Mouse (Mus musculus) liver, adult 2 months (tissue): Measurements from ENCODE around the gene Golga5. TPM values are rescaled to one million over a fixed set of nuclear protein-coding genes. Genes with fewer than 3 reads are reported as not detected.

Source experiments
- DNase-seq: peaks from one replicate; pipeline ENCODE4 v3.0.0-alpha.2; 2011; ENCODE audit warnings: low read depth, low spot score; ENCODE audit errors: extremely low read depth
- H3K27ac ChIP-seq: fragments of 200-500 bp; replicated peaks from 2 replicates; pipeline ENCODE4 v1.5.1; 2012; ENCODE audit warnings: low read depth, mild to moderate bottlenecking, control low read depth, inconsistent platforms, low read length; ENCODE audit not compliant: insufficient read depth
- H3K27me3 ChIP-seq: fragments of 200-500 bp; 2 replicates; pipeline ENCODE4 v1.6.1; 2012; ENCODE audit warnings: mild to moderate bottlenecking, moderate library complexity, low read length, inconsistent platforms; ENCODE audit not compliant: control insufficient read depth, insufficient read depth
- H3K36me3 ChIP-seq: fragments of 200-500 bp; 2 replicates; pipeline ENCODE4 v1.6.1; 2012; ENCODE audit warnings: low read length, inconsistent platforms; ENCODE audit not compliant: control insufficient read depth, insufficient read depth
- H3K4me1 ChIP-seq: fragments of 200-500 bp; 2 replicates; pipeline ENCODE4 v1.6.1; 2011; ENCODE audit warnings: low read length; ENCODE audit not compliant: control insufficient read depth, insufficient read depth
- H3K4me3 ChIP-seq: fragments of 200-500 bp; 2 replicates; pipeline ENCODE4 v1.5.1; 2011; ENCODE audit warnings: low read depth, mild to moderate bottlenecking, control low read depth, low read length, moderate library complexity; ENCODE audit not compliant: insufficient read depth
- H3K79me2 ChIP-seq: fragments of 200-500 bp; 2 replicates; pipeline ENCODE4 v1.6.1; 2012; ENCODE audit warnings: inconsistent platforms, mild to moderate bottlenecking, low read length, moderate library complexity; ENCODE audit not compliant: control insufficient read depth, insufficient read depth
- H3K9ac ChIP-seq: fragments of 200-500 bp; 2 replicates; pipeline ENCODE4 v1.6.1; 2012; ENCODE audit warnings: low read depth, mild to moderate bottlenecking, control low read depth, inconsistent platforms, low read length
- CTCF ChIP-seq: fragments of 200-500 bp; IDR thresholded peaks from 2 replicates; pipeline ENCODE4 v1.5.1; 2011; ENCODE audit warnings: low read depth, low read length, control low read depth
- POLR2A ChIP-seq: fragments of 200-500 bp; IDR thresholded peaks from 2 replicates; pipeline ENCODE4 v1.6.1; 2011; ENCODE audit warnings: low read length, control low read depth; ENCODE audit not compliant: insufficient read depth; ENCODE audit errors: extremely low read depth
- WGBS: fragments of 180-500 bp; shearing (Covaris S2); methylation state at CpG from one replicate; pipeline ENCODE4 v1.1.7; 2018; 5-methylcytosine and 5-hydroxymethylcytosine counted together
- polyA plus RNA-seq: library from polyadenylated mRNA; depleted of rRNA; stranded (reverse); fragments of >200 nt; gene quantifications from 2 replicates; pipeline ENCODE4 v1.2.3, GENCODE M21; 2012; rRNA removed
- total RNA-seq: library from RNA; depleted of rRNA; stranded (reverse); fragments of >200 nt; gene quantifications from 2 replicates; pipeline ENCODE4 v1.2.3, GENCODE M21; 2014; rRNA removed

Golga5 gene
- total RNA-seq (16.6 and 18.6 TPM in 2 replicates), polyA plus RNA-seq (6.8 and 7.8 TPM in 2 replicates)

DNA sequence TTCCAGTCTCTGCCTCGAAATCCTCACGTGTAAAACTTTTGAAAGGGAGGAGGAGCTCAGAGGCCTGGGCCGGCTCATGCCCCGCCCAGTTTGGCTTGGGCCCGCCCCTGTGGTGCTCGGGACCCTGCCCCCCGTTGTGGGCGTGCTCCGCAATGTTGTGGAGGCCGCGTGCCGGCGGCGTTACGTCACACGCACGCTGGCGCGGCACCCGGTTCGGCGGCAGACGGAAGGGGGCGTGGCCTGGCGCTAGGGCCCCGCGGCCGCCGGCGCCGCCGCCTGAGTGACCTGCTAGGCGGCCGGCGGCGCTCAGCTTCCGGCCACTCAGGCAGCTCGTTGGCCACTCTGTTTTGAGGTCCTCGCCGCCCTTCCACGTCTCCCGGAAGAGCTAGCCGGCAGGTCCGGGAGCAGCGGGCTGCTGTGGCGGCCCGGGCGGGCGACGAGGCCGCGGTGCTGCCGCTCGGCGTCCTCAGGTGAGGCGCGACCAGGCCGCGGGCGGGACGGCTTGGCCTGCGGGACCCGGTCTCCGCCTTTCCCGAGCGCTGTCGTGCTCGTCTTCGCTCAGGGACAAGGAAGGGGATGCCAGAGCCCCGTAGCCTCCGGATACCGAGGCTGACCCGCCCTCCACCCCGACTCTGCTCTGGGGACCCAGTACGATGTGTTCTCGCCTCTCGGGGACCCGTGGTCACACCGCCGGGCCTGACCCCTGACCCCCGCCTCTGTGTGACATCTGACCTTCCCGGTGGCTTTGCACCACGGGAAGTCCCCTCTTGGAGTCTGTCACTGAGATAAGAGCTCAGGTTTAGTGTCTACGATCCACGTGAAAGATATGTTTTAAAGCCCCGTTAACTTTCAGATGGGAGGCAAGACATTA lies at the start of gene Golga5:
Gene Golga5 (plus strand): TSS at position 242 of the 871 bp plus-strand sequence.
- peak; percentile 81 for DNase-seq
- peak within 1 kb of the TSS; percentile 96 for H3K9ac ChIP-seq
- WGBS, result under 1% methylated on average over 86 of the region's 86 CpGs

DNA sequence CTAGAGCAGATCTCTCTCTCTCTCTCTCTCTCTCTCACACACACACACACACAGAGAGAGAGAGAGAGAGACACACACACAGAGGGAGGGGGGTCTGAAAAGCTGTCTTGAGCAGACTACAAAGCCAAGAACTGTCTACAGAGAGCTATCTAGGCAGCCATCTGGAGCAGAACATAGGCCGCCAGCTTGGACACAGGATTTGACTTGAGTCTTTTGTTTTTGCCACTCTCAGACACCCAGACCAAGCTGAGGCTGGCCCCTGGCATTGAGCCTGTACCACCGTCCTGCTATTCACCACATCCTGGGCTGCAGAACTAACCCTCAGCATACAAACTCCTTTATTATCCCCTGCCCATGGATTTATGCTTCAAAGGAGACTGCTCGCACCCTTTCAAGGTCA lies 49.4 kb upstream of the Golga5 start:
- Histone ChIP-seq H3K9ac (no peak overlapping the region), H3K4me3 (no peak overlapping the region), H3K27ac (no peak overlapping the region), H3K36me3 (peaks cover 3% of the 10 kb centered on the region), H3K79me2 (no peaks in the 10 kb centered on the region), H3K4me1 (peaks cover 4% of the 10 kb centered on the region; the same call in 1 of the 2 replicates), H3K27me3 (no peaks in the 10 kb centered on the region)
- no peak for TF ChIP-seq CTCF
- TF ChIP-seq POLR2A, result no peak
- WGBS, result 83% methylated on average over 3 of the region's 3 CpGs
- DNase-seq, result no peak

More for the DNA sequence above, at the start of gene Golga5:
- Histone ChIP-seq H3K27me3 (no peaks in the 10 kb centered on the region), H3K79me2 (no peaks in the 10 kb centered on the region), H3K36me3 (peaks cover 17% of the 10 kb centered on the region), H3K27ac (peak within 1 kb of the TSS; percentile 86), H3K4me3 (peak within 1 kb of the TSS; percentile 95), H3K4me1 (peaks cover 4% of the 10 kb centered on the region)
- TF ChIP-seq CTCF (no peak), POLR2A (peak; percentile 71; the same call in 1 of the 2 replicates)

DNA sequence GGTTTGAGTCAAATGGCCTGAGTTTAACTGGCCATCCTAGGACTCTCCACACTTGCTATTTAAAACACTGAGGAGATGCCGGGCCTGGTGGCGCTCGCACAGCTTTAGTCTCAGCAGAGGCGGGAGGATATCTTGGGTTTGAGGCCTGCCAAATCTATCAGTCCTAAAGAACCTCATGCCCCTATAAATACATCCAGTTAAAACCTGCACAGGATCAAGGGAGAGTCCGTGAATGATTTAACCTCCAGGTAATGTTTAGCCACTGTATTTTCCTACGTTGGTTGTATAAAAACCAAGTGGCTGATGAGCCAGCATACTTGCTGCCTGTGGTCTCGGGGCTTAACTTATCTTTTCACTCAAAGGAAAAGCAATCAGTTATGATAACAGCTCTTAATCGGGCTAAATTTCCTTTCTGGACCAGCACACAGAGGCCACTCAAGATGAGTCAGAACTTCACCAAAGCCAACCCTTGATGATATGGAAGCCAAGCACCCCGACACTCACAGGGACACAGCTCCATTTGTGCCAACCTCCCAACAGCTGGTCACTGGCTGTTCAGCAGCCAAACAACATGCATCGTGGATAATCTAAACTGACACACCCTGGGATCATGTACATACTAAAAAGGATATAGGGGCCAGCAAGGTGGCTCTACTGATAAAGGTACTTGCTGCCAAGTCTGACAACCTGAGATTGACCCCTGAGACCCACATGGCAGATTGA lies 48.6 kb upstream of the Golga5 start:
- no peak for TF ChIP-seq POLR2A
- no peak for TF ChIP-seq CTCF
- Histone ChIP-seq H3K4me1 (peaks cover 4% of the 10 kb centered on the region; the same call in 1 of the 2 replicates), H3K4me3 (no peak overlapping the region), H3K36me3 (peaks cover 3% of the 10 kb centered on the region), H3K9ac (no peak overlapping the region), H3K79me2 (no peaks in the 10 kb centered on the region), H3K27ac (no peak overlapping the region), H3K27me3 (no peaks in the 10 kb centered on the region)
- no peak for DNase-seq
- 70% methylated on average over 10 of the region's 10 CpGs for WGBS

DNA sequence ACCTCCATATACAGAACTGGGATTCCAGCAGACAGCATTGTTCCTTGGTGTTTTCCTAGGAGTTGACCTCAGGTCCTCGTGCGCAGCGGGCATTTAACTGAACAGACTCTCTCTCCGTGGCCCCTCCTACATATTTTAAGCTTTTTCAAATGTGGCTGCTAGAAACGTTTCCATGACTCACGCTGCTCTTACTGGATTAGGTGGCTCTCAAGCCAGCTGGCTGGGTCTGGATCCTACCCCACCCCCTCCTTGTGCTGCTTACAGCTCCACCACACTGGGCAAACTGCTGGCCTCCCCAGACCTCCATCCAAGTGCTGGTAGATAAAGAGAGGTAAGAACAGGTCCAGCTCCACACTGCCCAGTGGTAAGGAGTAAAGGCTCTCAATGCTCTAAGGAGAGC lies 46.9 kb upstream of the Golga5 start:
- Histone ChIP-seq H3K27me3 (no peaks in the 10 kb centered on the region), H3K4me1 (peaks cover 3% of the 10 kb centered on the region; the same call in 1 of the 2 replicates), H3K9ac (no peak overlapping the region), H3K4me3 (no peak overlapping the region), H3K79me2 (no peaks in the 10 kb centered on the region), H3K36me3 (no peaks in the 10 kb centered on the region; the same call in 1 of the 2 replicates), H3K27ac (no peak overlapping the region)
- 83% methylated on average over 6 of the region's 6 CpGs for WGBS
- DNase-seq, result no peak
- TF ChIP-seq CTCF, result no peak
- TF ChIP-seq POLR2A, result no peak

DNA sequence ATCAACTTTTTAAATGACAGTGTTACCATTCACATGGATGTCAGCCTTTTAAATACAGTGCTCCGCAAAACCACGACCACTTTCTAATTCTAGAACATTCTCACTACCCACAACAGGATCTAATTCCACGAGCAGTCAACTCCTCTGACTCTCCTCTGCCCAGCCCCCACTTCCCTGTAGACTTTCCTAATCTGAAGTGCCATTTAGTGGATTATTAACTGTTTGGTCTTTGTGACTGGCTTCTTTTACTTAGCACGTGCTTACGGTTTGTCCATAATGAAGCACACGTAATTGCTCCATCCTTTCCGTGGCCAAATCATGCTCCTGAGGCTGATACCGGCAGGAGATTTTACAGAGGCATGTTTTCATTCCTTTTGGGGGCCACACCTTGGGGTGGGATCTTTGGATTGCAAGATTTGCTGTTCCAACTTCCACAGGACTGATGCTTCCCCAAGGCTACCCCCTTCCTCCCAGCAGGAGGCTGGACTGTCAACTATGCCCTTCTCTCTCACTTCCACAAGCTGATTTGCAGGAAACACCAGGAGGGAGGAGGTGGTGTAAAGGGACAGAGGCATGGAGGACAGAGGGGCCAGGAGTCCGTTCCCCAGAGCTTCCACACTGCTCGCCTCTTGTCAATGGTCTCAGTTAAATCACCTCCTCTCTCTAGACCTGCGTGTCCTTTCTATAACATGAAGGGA lies 46.2 kb upstream of the Golga5 start:
- no peak overlapping the region for H3K27ac ChIP-seq
- H3K9ac ChIP-seq, result no peak overlapping the region
- no peaks in the 10 kb centered on the region for H3K27me3 ChIP-seq
- 85% methylated on average over 11 of the region's 11 CpGs for whole genome bisulfite sequencing
- no peak for TF ChIP-seq CTCF
- no peak for TF ChIP-seq POLR2A
- peaks cover 3% of the 10 kb centered on the region; the same call in 1 of the 2 replicates for H3K4me1 ChIP-seq
- H3K36me3 ChIP-seq, result no peaks in the 10 kb centered on the region; the same call in 1 of the 2 replicates
- DNase-seq, result no peak
- no peaks in the 10 kb centered on the region for H3K79me2 ChIP-seq
- H3K4me3 ChIP-seq, result no peak overlapping the region
